Mouse (Mus musculus) myocyte (in vitro differentiated cells): Measurements from ENCODE around the gene Sod1.

Experiments used
- MYOG ChIP-seq, 3 experiments: IDR thresholded peaks; one replicate each; pipeline ENCODE4 v1.6.1; 2011; ENCODE audit warnings: control low read depth in 2 of 3, low read depth in 2 of 3, mild to moderate bottlenecking in 2 of 3; ENCODE audit not compliant: insufficient read length in 2 of 3, control insufficient read depth in 1 of 3, insufficient read depth in 1 of 3
- TCF12 ChIP-seq: IDR thresholded peaks from one replicate; pipeline ENCODE4 v1.6.1; 2011; ENCODE audit warnings: mild to moderate bottlenecking, control low read depth; ENCODE audit not compliant: poor library complexity, insufficient read depth, severe bottlenecking

DNA sequence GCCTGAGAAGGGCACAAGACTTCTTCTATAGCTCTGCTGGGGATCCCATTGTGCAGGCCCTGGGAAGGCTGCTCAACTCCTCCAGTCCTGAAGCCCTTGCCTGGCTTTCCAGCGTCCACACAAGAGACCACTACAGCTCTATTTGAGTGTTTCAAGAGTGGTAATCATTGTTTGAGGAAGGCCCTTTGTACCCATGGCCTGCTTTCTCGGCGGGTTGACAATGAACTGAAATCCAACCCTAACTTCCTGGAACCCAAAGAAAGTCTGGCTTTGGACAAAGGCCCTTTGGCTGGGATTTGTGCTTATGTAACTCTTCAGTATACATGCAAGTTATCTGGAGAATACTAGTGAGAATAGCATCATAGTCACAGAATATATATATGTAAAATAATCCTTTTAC lies 3.2 kb upstream of the Sod1 start:
- TF ChIP-seq TCF12 (no peak), MYOG (IDR thresholded peaks at IDR 0.05; ENCODE audit: control insufficient read depth in 1 of 3, insufficient read depth in 1 of 3, insufficient read length in 2 of 3, low read depth in 2 of 3) (no peak)
